Mouse (Mus musculus): ENCODE measurements around the gene Ddx55.

Gene Ddx55

GRCm38 (mm10) chr5:124552558-124553307 lies at the start of gene Ddx55:
Gene Ddx55, plus strand, starts transcription at chr5:124552864.
- DNase-seq (ENCODE audit: low read depth, low spot score): peak; percentile 95

GRCm38 (mm10) chr5:124503742-124504141 lies 48.9 kb upstream of the Ddx55 start:
- DNase-seq (ENCODE audit: low read depth, low spot score): peak; percentile 54

- peak; percentile 56 for DNase-seq (ENCODE audit: low read depth, low spot score)
These were observed 47.4 kb upstream of the Ddx55 start for GRCm38 (mm10) chr5:124505235-124505634.

GRCm38 (mm10) chr5:124506731-124507359 lies 45.8 kb upstream of the Ddx55 start:
- no peak for DNase-seq (ENCODE audit: low read depth, low spot score)

GRCm38 (mm10) chr5:124509200-124509599 lies 43.5 kb upstream of the Ddx55 start:
- no peak for DNase-seq (ENCODE audit: low read depth, low spot score)

GRCm38 (mm10) chr5:124509742-124510237 lies 42.9 kb upstream of the Ddx55 start:
- peak; percentile 73 for DNase-seq (ENCODE audit: low read depth, low spot score)

- DNase-seq (ENCODE audit: low read depth, low spot score): peak; percentile 62
These were observed 42.1 kb upstream of the Ddx55 start for GRCm38 (mm10) chr5:124510536-124511050.

- no peak for DNase-seq (ENCODE audit: low read depth, low spot score)
These were observed 36.9 kb upstream of the Ddx55 start for GRCm38 (mm10) chr5:124515789-124516188.

GRCm38 (mm10) chr5:124518648-124519047 lies 34.0 kb upstream of the Ddx55 start:
- DNase-seq (ENCODE audit: low read depth, low spot score): no peak

- no peak for DNase-seq (ENCODE audit: low read depth, low spot score)
These were observed 31.1 kb upstream of the Ddx55 start for GRCm38 (mm10) chr5:124521588-124521987.

DNA sequence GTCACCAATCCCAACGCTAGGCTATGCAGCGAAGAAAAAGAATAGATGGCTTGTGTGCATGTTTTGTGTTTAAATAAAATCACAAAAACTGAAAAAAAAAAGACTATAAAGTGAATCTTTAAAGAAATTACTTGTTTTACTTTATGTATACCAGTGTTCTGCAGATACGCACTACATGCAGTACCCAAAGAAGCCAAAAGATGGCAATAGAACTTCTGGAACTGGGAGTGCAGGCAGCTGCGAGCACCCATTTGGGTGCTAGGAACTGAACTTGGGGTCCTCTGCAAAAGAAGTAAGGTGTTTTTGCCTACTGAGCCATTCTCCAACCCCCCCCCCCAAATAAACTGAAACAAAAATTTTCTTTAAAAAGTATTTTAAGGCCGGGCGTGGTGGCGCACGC lies 29.6 kb upstream of the Ddx55 start:
- peak; percentile 63 for DNase-seq (ENCODE audit: low read depth, low spot score)

GRCm38 (mm10) chr5:124524943-124525342 lies 27.7 kb upstream of the Ddx55 start:
- no peak for DNase-seq (ENCODE audit: low read depth, low spot score)

GRCm38 (mm10) chr5:124528351-124528750 lies 24.3 kb upstream of the Ddx55 start:
- no peak for DNase-seq (ENCODE audit: low read depth, low spot score)

DNA sequence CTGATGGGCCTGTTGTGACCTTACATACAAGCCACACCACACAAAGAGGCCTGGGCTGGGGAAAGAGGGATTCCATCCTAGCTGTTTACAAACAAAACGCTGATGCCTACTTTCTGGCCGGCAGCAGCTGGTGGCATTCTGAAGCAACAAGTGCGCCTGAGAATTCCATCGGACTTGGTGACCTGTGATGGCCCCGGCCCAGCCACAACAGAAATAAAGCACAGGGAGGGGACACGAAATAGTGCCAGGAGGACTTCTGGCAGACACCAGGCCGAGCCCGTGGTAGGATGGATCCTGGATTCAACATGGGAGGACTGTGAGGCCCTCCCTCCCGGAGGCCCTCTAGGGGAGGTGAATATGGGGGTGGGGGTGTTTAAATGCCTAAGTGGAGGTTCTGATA lies 23.9 kb upstream of the Ddx55 start:
- no peak for DNase-seq (ENCODE audit: low read depth, low spot score)

- DNase-seq (ENCODE audit: low read depth, low spot score): no peak
These were observed 23.4 kb upstream of the Ddx55 start for GRCm38 (mm10) chr5:124529191-124529651.

GRCm38 (mm10) chr5:124529697-124530096 lies 23.0 kb upstream of the Ddx55 start:
- no peak for DNase-seq (ENCODE audit: low read depth, low spot score)

- DNase-seq (ENCODE audit: low read depth, low spot score): peak; percentile 79
These were observed 21.7 kb upstream of the Ddx55 start, which contains the start of gene Rilpl1 for GRCm38 (mm10) chr5:124530655-124531582. Gene Rilpl1, minus strand, starts transcription at chr5:124531391.

GRCm38 (mm10) chr5:124531583-124531930 lies 21.1 kb upstream of the Ddx55 start:
- no peak for DNase-seq (ENCODE audit: low read depth, low spot score)

DNA sequence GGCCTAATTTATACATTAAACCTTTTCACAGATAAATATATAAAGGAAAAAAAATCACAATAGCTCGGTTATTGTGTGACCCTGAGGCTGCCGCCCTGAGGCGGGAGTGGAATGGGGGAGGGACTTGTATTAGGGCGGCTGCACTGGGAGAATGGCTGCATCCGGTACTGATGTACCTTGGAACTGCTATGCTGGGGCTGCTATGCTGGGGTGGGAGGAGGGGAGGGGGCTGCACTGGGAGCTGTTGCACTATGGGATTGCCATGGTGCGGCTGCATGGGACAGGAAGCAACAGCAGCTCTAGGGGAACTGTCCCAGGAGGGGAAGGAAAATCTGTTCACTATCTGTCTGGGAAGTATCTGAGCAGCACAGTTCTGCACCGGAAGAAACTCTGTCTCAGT lies 20.2 kb upstream of the Ddx55 start:
- peak; percentile 70 for DNase-seq (ENCODE audit: low read depth, low spot score)

DNA sequence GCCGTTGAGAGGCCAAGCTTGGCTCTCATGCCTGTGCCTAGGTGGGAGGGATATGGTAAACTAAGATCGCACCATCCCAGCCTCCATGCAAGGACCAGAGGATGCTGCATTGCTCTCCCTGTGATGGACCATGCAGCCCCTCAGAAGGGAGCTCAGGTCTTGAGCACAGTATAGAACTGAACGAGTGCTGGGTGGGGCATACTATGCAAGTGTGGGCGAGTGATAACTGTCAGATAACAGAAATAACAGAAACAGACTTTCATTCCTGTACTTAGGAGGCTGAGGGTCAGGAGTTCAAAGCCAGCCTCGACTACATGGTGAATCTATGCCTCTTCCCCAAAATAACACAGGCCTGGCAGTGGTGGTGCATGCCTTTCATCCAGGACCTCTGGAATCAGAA lies 17.6 kb upstream of the Ddx55 start:
- no peak for DNase-seq (ENCODE audit: low read depth, low spot score)

DNA sequence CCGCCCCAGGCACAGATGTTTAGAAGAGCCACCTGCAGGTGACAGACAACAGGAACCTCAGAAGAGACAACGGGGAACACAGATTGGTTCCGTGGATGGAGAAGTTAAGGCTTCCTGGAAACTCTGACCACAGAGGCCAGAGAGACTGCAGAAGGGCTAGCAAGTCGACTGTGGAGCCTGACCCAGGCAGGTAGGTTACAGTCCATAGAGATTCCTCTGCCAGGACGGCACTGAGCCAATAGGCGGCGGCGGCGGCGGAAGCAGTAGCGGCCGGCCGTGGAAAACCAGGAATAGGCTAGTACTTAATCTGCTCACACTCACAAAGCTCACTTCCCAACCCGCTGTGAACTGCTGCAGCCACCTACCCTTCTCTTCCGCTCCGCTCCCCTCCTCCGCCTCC lies 15.9 kb upstream of the Ddx55 start:
- peak; percentile 79 for DNase-seq (ENCODE audit: low read depth, low spot score)
